Mouse (Mus musculus) liver, embryonic 11.5 days (tissue): ENCODE results near the gene Klhdc7b. TPM values are rescaled to one million over a fixed set of nuclear protein-coding genes. Genes with fewer than 3 reads are reported as not detected.

Experiments used
- ATAC-seq: fragments of 200-750 bp; cut with Nextera tagmentation; replicated peaks from 2 replicates; pipeline ENCODE4 v1.8.0; 2017; ENCODE audit warnings: moderate number of reproducible peaks, mild to moderate bottlenecking, moderate TSS enrichment, moderate library complexity; ENCODE audit not compliant: low FRiP score
- DNase-seq: peaks from one replicate; pipeline ENCODE4 v3.0.0-alpha.2; 2017; ENCODE audit warnings: low spot score
- H3K27ac ChIP-seq: fragments of 300-500 bp; sonication (generic); 2 replicates; pipeline ENCODE4 v1.5.1; 2014; ENCODE audit warnings: mild to moderate bottlenecking, low read depth, low read length, control low read depth
- H3K27me3 ChIP-seq: fragments of 300-500 bp; sonication (generic); replicated peaks from 2 replicates; pipeline ENCODE4 v1.6.1; 2014; ENCODE audit warnings: low read length, mixed read lengths; ENCODE audit not compliant: control insufficient read depth, insufficient read depth
- H3K36me3 ChIP-seq: fragments of 300-500 bp; sonication (generic); 2 replicates; pipeline ENCODE4 v1.6.1; 2014; ENCODE audit warnings: mild to moderate bottlenecking, low read length, moderate library complexity, mixed read lengths; ENCODE audit not compliant: control insufficient read depth, insufficient read depth
- H3K4me1 ChIP-seq: fragments of 300-500 bp; sonication (generic); replicated peaks from 2 replicates; pipeline ENCODE4 v1.6.1; 2014; ENCODE audit warnings: low read length, mixed read lengths; ENCODE audit not compliant: control insufficient read depth, insufficient read depth
- H3K4me2 ChIP-seq: fragments of 300-500 bp; sonication (generic); 2 replicates; pipeline ENCODE4 v1.6.1; 2014; ENCODE audit warnings: mild to moderate bottlenecking, control low read depth, moderate library complexity
- H3K4me3 ChIP-seq: fragments of 300-500 bp; sonication (generic); 2 replicates; pipeline ENCODE4 v1.5.1; 2014; ENCODE audit warnings: low read depth, low read length, control low read depth
- H3K9ac ChIP-seq: fragments of 300-500 bp; sonication (generic); 2 replicates; pipeline ENCODE4 v1.6.1; 2014; ENCODE audit warnings: low read depth, low read length, control low read depth
- H3K9me3 ChIP-seq: fragments of 300-500 bp; sonication (generic); 2 replicates; pipeline ENCODE4 v1.6.1; 2016; ENCODE audit warnings: low read length, inconsistent platforms, mixed read lengths; ENCODE audit not compliant: control insufficient read depth
- WGBS: fragments of 180-500 bp; shearing (Covaris S2); extraction: QIAGEN DNeasy Blood & Tissue Kit; methylation state at CpG from one replicate; pipeline ENCODE4 v1.1.7; 2014; 5-methylcytosine and 5-hydroxymethylcytosine counted together
- polyA plus RNA-seq: library from polyadenylated mRNA; unstranded; fragments of >200 nt; fragmentation: Nextera tagmentation; extraction: Ambion mirVana; gene quantifications from 2 replicates; pipeline ENCODE4 v1.2.1, GENCODE M21; 2014

Gene Klhdc7b
- polyA plus RNA-seq, 1 experiment from 2014 or later = not detected

DNA sequence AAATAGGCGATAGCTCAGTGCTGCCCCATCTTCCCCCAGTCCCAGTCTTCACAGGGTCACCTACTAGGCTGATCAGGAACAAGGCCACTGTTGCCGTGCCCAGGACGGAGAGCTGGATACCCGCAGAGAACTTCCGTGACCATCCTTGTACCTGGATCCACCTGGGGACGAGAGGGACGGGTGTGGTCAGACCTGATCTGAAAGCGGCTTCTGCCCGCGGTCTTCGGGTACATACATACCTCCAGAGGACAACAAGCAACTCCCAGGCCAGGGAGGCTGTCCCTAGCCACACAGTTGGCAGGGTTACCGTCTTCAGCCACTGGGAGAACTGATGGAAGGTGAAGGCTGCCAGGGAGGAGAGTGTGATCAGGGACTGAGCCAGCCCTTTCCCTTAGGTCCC lies 31.9 kb upstream of the Klhdc7b start:
- H3K4me2 ChIP-seq = no peak overlapping the region
- no peak overlapping the region for H3K27ac ChIP-seq
- H3K4me3 ChIP-seq = no peak overlapping the region
- DNase-seq = no peak
- H3K9ac ChIP-seq = no peak overlapping the region
- H3K9me3 ChIP-seq = no peaks in the 10 kb centered on the region
- ATAC-seq = no peak
- H3K4me1 ChIP-seq = peaks cover 15% of the 10 kb centered on the region
- 94% methylated on average over 12 of the region's 12 CpGs for WGBS
- H3K36me3 ChIP-seq = peaks cover 39% of the 10 kb centered on the region
- no peaks in the 10 kb centered on the region for H3K27me3 ChIP-seq

DNA sequence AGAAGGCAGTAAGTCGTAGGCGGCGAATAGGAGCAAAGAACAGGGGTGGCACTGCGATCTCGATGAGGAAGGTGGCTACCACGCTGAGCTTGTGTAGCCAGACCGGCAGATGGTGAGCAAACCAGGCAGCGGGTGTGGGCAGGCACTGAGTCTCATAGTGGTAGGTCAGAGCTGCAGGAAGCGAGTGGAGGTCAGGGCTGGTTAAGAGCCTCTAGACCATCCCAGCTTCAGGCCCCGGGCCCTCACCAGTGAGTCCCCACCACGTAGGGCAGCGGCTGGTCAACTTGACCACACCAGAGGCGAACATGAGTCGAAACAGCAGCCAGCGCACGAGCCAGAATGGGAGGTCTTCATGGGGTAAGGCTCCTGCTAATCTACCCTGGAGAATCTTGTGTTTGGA lies 30.9 kb upstream of the Klhdc7b start:
- Histone ChIP-seq H3K27ac (no peak overlapping the region), H3K27me3 (no peaks in the 10 kb centered on the region), H3K4me2 (peak overlapping the region; percentile 88), H3K36me3 (peaks cover 37% of the 10 kb centered on the region), H3K9me3 (no peaks in the 10 kb centered on the region), H3K9ac (peak overlapping the region; percentile 88; the same call in 1 of the 2 replicates), H3K4me3 (peak overlapping the region; percentile 86; the same call in 1 of the 2 replicates), H3K4me1 (peaks cover 22% of the 10 kb centered on the region)
- ATAC-seq (no peak), DNase-seq (no peak)
- 92% methylated on average over 16 of the region's 16 CpGs for WGBS

DNA sequence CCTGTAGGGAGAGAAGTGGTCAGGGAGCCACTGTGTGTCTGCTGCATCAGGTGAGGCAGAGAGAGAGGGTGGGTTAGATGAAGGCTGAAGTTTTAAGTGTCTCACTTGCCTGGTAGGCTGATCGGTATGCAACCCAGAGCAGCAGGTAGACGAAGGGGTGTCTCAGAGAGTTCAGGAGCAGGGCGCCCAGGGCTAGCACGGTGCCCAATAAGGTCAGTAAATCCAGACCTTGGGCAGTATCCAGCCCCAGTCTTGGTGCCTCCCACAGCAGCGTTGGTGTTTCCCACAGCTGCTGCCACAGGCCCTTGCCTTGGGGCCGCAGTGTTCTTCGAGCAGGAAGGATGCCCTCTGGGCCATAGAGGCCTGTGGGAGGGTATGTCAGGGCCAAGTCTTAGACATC lies 30.3 kb upstream of the Klhdc7b start:
- Histone ChIP-seq H3K4me1 (peaks cover 23% of the 10 kb centered on the region), H3K36me3 (peaks cover 37% of the 10 kb centered on the region), H3K27ac (0 out of 2 replicates have a peak overlapping the region, but pooled peaks have one; percentile 30), H3K9me3 (no peaks in the 10 kb centered on the region), H3K9ac (peak overlapping the region; percentile 88), H3K4me2 (peak overlapping the region; percentile 88), H3K27me3 (no peaks in the 10 kb centered on the region), H3K4me3 (peak overlapping the region; percentile 86)
- no peak for DNase-seq
- WGBS = 77% methylated on average over 7 of the region's 7 CpGs
- no peak for ATAC-seq

DNA sequence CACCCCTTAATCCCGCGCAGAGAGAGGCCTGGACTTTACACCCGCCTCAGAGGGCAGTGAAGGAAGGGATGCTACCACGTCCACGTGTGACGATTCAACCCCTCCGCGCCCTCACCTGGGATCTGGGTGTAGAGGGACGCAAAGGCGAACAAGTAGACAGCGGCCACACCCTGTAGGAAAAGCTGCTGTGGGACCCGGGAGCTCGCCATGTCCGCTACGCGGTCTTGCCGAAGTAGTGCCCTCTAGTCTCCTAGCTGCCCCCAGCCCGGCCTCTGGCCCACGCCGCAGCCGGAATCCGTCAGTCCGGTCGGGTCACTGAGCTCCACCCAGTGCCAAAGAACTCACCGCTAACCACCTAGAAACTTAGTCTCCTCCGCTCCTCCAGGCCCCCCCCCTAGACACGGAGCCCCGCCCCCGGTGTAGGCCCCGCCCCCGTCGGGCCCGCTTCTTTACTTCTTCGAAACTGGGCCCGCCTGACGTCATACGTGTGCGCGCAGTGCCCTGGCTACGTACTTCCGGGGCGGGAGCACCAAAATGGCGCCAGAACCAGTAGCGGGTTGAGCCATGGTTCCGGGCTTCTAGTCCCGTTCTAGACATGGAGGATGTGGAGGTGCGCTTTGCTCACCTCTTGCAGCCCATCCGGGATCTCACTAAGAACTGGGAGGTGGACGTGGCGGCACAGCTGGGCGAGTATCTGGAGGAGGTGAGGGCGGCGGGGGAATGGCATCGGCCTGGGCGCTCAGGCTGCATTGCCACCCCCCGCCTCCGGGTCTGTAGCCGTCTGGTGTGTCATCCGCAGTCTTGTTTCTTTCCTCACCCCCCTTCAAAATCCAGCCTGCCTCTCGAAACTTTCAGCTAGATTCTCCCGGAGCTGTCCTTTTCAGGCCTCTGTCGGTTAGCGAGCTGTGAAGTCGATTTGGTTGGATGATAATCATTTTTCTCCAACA lies 29.2 kb upstream of the Klhdc7b start, which contains the start of the genes Lmf2 and Ncaph2:
Gene Lmf2 (minus strand): TSS at position 419 of the 947 bp plus-strand sequence.
Gene Ncaph2 (plus strand): TSS at position 479 of the 947 bp plus-strand sequence.
- peak within 1 kb of the TSS; percentile 88 for H3K4me2 ChIP-seq
- no peaks in the 10 kb centered on the region for H3K9me3 ChIP-seq
- ATAC-seq (peak; percentile 87), DNase-seq (peak; percentile 98)
- peak within 1 kb of the TSS; percentile 86 for H3K4me3 ChIP-seq
- H3K36me3 ChIP-seq = peaks cover 35% of the 10 kb centered on the region
- H3K9ac ChIP-seq = peak within 1 kb of the TSS; percentile 88
- H3K27ac ChIP-seq = peak within 1 kb of the TSS; percentile 86
- H3K27me3 ChIP-seq = no peaks in the 10 kb centered on the region
- peaks cover 23% of the 10 kb centered on the region for H3K4me1 ChIP-seq
- under 1% methylated on average over 64 of the region's 64 CpGs for WGBS

DNA sequence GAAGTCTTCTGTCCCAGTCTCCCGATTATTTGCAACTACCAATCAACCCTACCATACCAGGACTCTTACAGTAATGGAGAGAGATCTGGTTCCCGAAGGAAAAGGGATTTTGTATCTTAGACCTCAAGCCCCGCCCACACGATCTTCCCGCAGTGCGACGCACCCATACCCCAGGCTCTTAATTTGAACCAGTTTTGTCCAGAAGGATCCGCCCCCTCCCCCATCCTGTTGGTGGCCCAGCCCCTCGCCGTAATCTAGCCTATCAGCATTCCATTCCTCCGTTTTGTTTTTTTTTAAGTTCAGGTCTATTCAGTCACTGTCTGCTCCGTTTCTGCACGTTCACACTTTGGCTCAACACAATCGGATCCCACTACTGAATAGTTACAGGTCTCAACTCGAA lies 28.3 kb upstream of the Klhdc7b start:
- no peaks in the 10 kb centered on the region for H3K27me3 ChIP-seq
- peaks cover 23% of the 10 kb centered on the region for H3K4me1 ChIP-seq
- H3K9me3 ChIP-seq = no peaks in the 10 kb centered on the region
- peaks cover 34% of the 10 kb centered on the region for H3K36me3 ChIP-seq
- peak overlapping the region; percentile 67 for H3K4me2 ChIP-seq
- H3K9ac ChIP-seq = peak overlapping the region; percentile 88
- peak; percentile 80 for ATAC-seq
- WGBS = under 1% methylated on average over 15 of the region's 15 CpGs
- DNase-seq = peak; percentile 90
- H3K4me3 ChIP-seq = peak overlapping the region; percentile 86
- peak overlapping the region; percentile 86 for H3K27ac ChIP-seq

DNA sequence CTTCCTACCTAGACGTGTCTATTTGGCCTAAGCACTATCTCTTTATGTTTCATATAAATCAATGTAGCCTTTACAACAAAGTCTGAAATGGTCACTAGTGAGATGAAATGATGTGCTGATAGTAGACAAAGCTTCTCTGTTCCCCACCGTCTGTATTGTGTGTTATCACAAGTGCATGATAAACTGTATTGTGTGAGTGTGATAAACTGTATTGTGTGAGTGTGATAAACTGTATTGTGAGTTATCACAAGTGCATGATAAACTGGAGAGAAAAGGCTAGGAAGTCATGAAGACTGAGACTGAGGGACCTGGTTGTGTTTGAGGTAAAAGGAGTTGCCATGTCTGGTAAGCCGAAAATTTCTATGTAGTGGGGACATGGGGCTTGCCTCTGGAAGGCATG lies 25.9 kb upstream of the Klhdc7b start:
- Histone ChIP-seq H3K9me3 (no peaks in the 10 kb centered on the region), H3K36me3 (peaks cover 25% of the 10 kb centered on the region), H3K27ac (no peak overlapping the region), H3K27me3 (no peaks in the 10 kb centered on the region), H3K4me1 (peaks cover 23% of the 10 kb centered on the region), H3K9ac (no peak overlapping the region), H3K4me2 (no peak overlapping the region), H3K4me3 (no peak overlapping the region)
- no peak for ATAC-seq
- DNase-seq = no peak
- 63% methylated on average over 3 of the region's 3 CpGs for WGBS

DNA sequence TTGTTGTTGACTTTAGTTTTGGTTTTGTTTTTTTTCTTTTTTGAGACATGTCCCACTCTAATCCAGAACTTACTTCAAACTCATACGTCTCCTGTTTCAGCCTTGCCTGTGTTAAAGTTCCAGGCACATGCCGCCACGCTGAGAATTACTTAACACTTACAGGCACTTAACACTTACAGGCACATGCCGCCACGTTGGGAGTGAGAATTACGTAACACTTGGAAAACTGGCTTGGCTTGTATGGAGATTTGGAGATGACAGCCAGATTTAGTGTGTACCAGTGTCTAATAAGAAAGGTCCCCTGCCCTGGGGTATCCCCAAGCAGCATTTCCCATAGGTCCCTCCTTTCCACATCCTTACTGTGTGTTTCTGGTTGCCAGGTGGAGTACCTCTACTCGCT lies 21.7 kb upstream of the Klhdc7b start:
- 94% methylated on average over 7 of the region's 7 CpGs for WGBS
- DNase-seq = no peak
- H3K27ac ChIP-seq = no peak overlapping the region
- peaks cover 50% of the 10 kb centered on the region for H3K36me3 ChIP-seq
- H3K9ac ChIP-seq = no peak overlapping the region
- H3K27me3 ChIP-seq = no peaks in the 10 kb centered on the region
- H3K9me3 ChIP-seq = no peaks in the 10 kb centered on the region
- peaks cover 6% of the 10 kb centered on the region for H3K4me1 ChIP-seq
- no peak for ATAC-seq
- H3K4me2 ChIP-seq = no peak overlapping the region
- H3K4me3 ChIP-seq = no peak overlapping the region

DNA sequence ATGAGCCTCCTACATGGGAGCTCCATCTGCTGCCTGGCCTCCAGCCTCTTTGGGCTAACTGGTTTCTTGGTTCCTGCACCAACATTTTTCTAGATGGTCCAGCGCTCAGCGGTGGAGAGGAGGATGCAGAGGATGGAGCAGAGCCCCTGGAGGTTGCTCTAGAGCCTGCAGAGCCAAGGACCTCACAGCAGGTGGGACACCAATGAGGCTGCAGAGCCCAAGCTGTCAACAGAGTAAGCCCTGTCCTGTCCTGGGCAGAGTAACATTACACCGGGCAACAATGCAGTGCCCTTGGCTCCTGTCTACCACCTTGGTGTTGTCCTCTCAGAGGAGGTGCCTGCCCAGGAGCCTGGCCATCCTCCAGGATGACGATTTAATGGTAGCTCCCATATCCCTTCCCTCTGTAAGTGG lies 19.6 kb upstream of the Klhdc7b start:
- Histone ChIP-seq H3K9me3 (no peaks in the 10 kb centered on the region), H3K27me3 (no peaks in the 10 kb centered on the region), H3K4me2 (no peak overlapping the region), H3K27ac (no peak overlapping the region), H3K4me3 (no peak overlapping the region), H3K9ac (no peak overlapping the region), H3K36me3 (peaks cover 69% of the 10 kb centered on the region), H3K4me1 (no peaks in the 10 kb centered on the region)
- ATAC-seq (no peak), DNase-seq (no peak)
- 91% methylated on average over 4 of the region's 4 CpGs for WGBS
